Mouse (Mus musculus): ENCODE measurements around the gene Erbin.

GRCm38 (mm10) chr13:103862041-103862440 lies 58.3 kb downstream of the Erbin start:
- no peak for TF ChIP-seq HCFC1 (IDR thresholded peaks at IDR 0.05; ENCODE audit: borderline replicate concordance, insufficient read depth, low read length)
- no peak for TF ChIP-seq ZNF384 (IDR thresholded peaks at IDR 0.05; ENCODE audit: low read depth, low read length)
- no peak for TF ChIP-seq MAFK (IDR thresholded peaks at IDR 0.05; ENCODE audit: insufficient read depth, low read depth, low read length)

Data from ES-E14 (cell line).